Mouse (Mus musculus): Measurements from ENCODE around the gene Cdc40.

DNA sequence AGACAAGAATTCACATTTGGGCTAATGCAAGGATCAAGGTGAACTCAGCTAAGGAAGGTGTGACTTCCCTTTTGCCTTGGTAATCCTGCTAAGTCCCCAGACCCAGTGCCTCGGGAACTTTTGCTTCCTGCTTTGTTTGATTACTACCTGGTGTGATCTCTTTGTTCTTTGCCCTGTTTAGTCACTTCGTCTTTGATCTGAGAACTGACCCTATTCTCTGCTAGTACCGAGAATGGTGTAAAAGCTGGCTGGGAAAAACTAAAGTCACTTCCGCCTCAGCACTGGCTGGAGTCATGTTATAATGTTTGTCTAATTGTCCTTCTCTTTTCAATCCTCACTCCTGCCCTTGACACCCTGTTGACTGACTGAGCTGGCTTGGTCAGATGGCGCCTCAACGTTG is 66.6 kb downstream of the Cdc40 start:
- TF ChIP-seq CTCF (IDR thresholded peaks at IDR 0.05; ENCODE audit: extremely low read depth, insufficient read length, insufficient replicate concordance, low read depth, low read length), result no peak
- no peak for TF ChIP-seq POLR2A (IDR thresholded peaks at IDR 0.05; ENCODE audit: low read depth, low read length)
